Mouse (Mus musculus) neural tube, embryonic 15.5 days (tissue): Measurements from ENCODE around the gene Tex22. TPM values are rescaled to one million over a fixed set of nuclear protein-coding genes. Genes with fewer than 3 reads are reported as not detected.

Source experiments
- ATAC-seq: fragments of 200-750 bp; cut with Nextera tagmentation; 2 replicates; pipeline ENCODE4 v1.8.0; 2017; ENCODE audit warnings: mild to moderate bottlenecking, moderate TSS enrichment, moderate library complexity; ENCODE audit not compliant: low FRiP score
- H3K27ac ChIP-seq: fragments of 300-500 bp; sonication (generic); replicated peaks from 2 replicates; pipeline ENCODE4 v1.5.1; 2015; ENCODE audit warnings: mild to moderate bottlenecking, inconsistent platforms
- H3K27me3 ChIP-seq: fragments of 300-500 bp; sonication (generic); replicated peaks from 2 replicates; pipeline ENCODE4 v1.6.1; 2015; ENCODE audit warnings: inconsistent platforms
- H3K36me3 ChIP-seq: fragments of 300-500 bp; sonication (generic); 2 replicates; pipeline ENCODE4 v1.6.1; 2015; ENCODE audit warnings: inconsistent platforms
- H3K4me1 ChIP-seq: fragments of 300-500 bp; sonication (generic); 2 replicates; pipeline ENCODE4 v1.6.1; 2015; ENCODE audit warnings: inconsistent platforms
- H3K4me2 ChIP-seq: fragments of 300-500 bp; sonication (generic); 2 replicates; pipeline ENCODE4 v1.6.1; 2015; ENCODE audit warnings: inconsistent platforms, mild to moderate bottlenecking, moderate library complexity
- H3K4me3 ChIP-seq: fragments of 300-500 bp; sonication (generic); replicated peaks from 2 replicates; pipeline ENCODE4 v1.5.1; 2015; ENCODE audit warnings: mild to moderate bottlenecking, inconsistent platforms
- H3K9ac ChIP-seq: fragments of 300-500 bp; sonication (generic); replicated peaks from 2 replicates; pipeline ENCODE4 v1.6.1; 2015; ENCODE audit warnings: mild to moderate bottlenecking, inconsistent platforms
- H3K9me3 ChIP-seq: fragments of 300-500 bp; sonication (generic); replicated peaks from 2 replicates; pipeline ENCODE4 v1.6.1; 2016; ENCODE audit warnings: inconsistent platforms
- WGBS: fragments of 180-500 bp; shearing (Covaris S2); methylation state at CpG from one replicate; pipeline ENCODE4 v1.1.7; 2015; ENCODE audit warnings: mixed read lengths; 5-methylcytosine and 5-hydroxymethylcytosine counted together
- microRNA-seq: library from miRNA; unstranded; fragments of <30 nt; microRNA quantifications from one replicate; pipeline ENCODE4, GENCODE M21; 2017
- polyA plus RNA-seq: library from polyadenylated mRNA; unstranded; fragments of >200 nt; fragmentation: Nextera tagmentation; extraction: Ambion mirVana; gene quantifications from 2 replicates; pipeline ENCODE4 v1.2.1, GENCODE M21; 2015

Gene Tex22
- polyA plus RNA-seq, 1 experiment from 2014 or later: not detected

GRCm38 (mm10) chr12:113133861-113134403, 59.6 kb downstream of the Tex22 start:
- Histone ChIP-seq H3K4me3 (no peak overlapping the region), H3K4me2 (no peak overlapping the region), H3K4me1 (peaks cover 10% of the 10 kb centered on the region), H3K27me3 (no peaks in the 10 kb centered on the region), H3K27ac (no peak overlapping the region), H3K36me3 (peaks cover 94% of the 10 kb centered on the region), H3K9ac (no peak overlapping the region), H3K9me3 (no peaks in the 10 kb centered on the region)
- ATAC-seq: no peak
- 84% methylated on average over 5 of the region's 5 CpGs for WGBS

DNA sequence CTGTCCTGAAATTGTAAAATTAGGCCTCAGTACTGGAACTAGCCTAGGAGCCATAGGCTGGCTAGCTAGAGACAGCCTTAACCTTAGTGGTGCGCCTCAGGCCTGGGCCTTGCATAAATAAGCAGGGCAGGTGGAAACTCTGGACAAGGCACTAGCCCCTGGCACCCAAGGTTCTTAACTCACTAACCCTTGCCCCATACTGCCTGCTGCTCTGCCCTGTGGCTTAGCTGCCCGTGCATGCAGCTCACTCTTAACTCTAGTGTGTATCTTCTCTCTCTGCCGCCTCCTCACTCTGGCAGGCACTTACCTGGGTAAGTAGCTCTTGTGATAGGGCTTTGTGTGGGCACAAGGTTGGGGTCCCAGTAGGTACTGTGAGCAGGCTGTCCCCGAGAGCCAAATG, 60.2 kb downstream of the Tex22 start:
- WGBS: 90% methylated on average over 4 of the region's 4 CpGs
- no peak for ATAC-seq
- Histone ChIP-seq H3K9ac (no peak overlapping the region), H3K36me3 (peaks cover 88% of the 10 kb centered on the region), H3K9me3 (no peaks in the 10 kb centered on the region), H3K4me2 (no peak overlapping the region), H3K27me3 (no peaks in the 10 kb centered on the region), H3K4me3 (no peak overlapping the region), H3K27ac (no peak overlapping the region), H3K4me1 (peaks cover 15% of the 10 kb centered on the region)

DNA sequence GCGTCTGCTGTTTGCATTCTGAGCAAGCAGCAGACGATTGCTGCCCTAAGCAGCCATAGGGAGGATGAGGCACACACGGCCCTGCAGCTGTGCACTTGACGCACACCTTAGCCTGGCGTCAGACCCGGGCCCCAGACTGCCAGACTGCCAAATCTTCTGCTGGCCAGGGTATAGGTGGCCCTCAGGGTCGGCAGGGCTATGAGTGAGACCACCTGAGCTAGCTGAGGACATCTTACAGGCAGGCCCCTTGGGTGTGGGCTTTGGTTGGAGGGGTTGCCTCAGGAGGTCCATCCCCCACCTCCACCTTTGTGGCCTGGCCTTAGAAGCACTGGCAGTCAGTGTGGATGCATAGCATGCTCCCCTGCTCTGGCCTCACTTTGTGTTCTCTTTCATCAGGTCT, 61.1 kb downstream of the Tex22 start:
- Histone ChIP-seq H3K9ac (no peak overlapping the region), H3K4me1 (peaks cover 20% of the 10 kb centered on the region), H3K27ac (no peak overlapping the region), H3K27me3 (no peaks in the 10 kb centered on the region), H3K4me3 (no peak overlapping the region), H3K9me3 (no peaks in the 10 kb centered on the region), H3K4me2 (no peak overlapping the region), H3K36me3 (peaks cover 79% of the 10 kb centered on the region)
- WGBS: 95% methylated on average over 7 of the region's 7 CpGs
- ATAC-seq: no peak

DNA sequence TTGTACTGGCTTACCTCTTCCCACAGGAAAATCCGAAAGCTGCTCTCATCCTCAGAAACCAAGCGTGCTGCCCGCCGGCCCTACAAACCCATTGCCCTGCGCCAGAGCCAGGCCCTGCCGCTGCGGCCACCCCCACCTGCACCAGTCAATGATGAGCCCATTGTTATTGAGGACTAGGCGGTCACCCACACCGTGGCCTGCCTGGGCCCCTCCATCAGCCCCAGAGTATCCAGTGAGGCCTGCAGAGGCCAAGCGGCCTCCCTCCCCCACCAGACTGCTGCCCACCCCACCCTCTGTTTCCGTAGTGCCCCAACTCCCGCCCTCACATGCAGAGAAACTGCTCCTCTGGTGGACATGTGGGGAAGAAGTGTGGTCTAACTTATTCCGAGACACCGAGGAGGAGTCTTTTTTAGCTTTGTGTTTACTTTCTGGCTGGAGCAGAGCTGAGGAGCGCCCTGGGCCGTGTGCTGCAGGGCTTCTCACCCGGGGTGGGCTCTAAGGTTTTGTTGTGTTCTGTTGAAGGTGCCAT, 62.3 kb downstream of the Tex22 start:
- WGBS: 75% methylated on average over 17 of the region's 17 CpGs
- no peak overlapping the region for H3K27ac ChIP-seq
- no peak overlapping the region for H3K4me2 ChIP-seq
- H3K9ac ChIP-seq: no peak overlapping the region
- H3K4me3 ChIP-seq: no peak overlapping the region
- no peaks in the 10 kb centered on the region for H3K27me3 ChIP-seq
- ATAC-seq: no peak
- peaks cover 68% of the 10 kb centered on the region for H3K36me3 ChIP-seq
- peaks cover 30% of the 10 kb centered on the region for H3K4me1 ChIP-seq
- H3K9me3 ChIP-seq: no peaks in the 10 kb centered on the region

DNA sequence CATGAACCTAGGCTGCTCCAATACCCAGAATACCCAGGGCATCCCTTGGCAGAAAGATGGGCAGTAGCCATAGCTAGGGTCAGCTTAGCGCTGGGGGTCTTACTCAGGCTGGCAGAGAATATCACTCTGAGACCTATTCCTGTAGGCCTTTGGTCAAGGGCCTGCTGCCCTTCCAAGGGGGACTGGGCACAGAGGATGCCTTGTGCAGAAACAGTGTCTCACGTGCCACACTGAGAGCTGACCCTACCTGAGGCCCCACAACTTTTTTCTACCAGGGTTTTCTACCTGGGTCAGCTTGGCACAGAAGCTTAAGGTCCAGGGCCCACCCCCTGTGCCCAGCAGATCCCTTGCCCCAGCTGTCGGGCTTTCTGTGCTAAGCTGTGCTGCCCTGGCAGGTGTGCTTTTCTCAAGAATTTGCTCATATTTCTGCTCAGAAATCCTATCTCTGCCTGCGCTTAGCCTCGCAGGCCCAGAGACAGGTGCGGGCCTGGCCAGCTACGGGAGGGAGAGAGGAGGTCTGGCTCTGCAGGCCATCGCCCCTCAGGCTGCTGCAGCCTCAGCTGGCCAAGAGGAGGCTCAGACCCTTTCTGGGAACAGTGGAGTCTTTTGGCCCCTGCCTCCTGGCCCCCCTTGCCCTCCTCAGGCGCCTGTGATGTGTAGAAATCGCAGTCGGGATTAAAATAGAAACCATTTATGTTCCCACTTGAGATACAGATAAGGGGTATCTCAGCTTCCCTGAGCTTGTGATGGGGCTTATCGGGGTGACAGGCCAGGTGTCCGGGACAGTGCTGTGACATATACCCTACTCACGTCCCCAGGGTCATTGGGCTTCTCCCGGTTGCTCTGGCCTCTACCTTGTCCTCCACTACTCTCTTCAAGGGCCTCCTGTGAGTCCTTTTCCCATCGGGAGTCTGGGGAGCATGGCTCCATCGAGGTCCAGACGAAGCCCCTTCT, 63.2 kb downstream of the Tex22 start:
- H3K9ac ChIP-seq: no peak overlapping the region

DNA sequence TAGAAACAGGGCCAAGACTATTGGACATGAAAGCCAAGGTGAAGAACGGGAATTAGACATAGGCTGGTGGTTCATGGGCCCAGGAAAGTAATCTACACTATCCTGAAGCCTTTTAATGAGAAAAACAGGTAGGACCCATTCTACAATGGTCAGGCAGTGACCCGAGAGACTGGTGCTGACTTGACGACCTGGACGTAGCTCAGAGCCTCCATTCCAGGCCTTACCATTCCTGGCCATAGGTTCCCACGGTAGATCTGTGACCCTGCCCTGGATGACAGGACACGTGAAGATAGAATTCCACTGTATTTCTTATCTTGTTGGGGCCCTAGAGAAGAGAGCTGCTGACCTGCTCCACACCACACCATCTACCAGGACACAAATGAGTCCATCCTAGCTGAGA, 64.0 kb downstream of the Tex22 start:
- H3K4me1 ChIP-seq: peaks cover 42% of the 10 kb centered on the region
- H3K27me3 ChIP-seq: no peaks in the 10 kb centered on the region
- peaks cover 50% of the 10 kb centered on the region for H3K36me3 ChIP-seq
- H3K9ac ChIP-seq: no peak overlapping the region
- ATAC-seq: no peak
- no peak overlapping the region for H3K4me3 ChIP-seq
- no peak overlapping the region for H3K4me2 ChIP-seq
- 0 out of 2 replicates have a peak overlapping the region, but pooled peaks have one; percentile 89 for H3K27ac ChIP-seq
- H3K9me3 ChIP-seq: no peaks in the 10 kb centered on the region
- 77% methylated on average over 6 of the region's 6 CpGs for WGBS

More for the DNA sequence above, 63.2 kb downstream of the Tex22 start:
- WGBS: 85% methylated on average over 18 of the region's 18 CpGs
- ATAC-seq: no peak
- Histone ChIP-seq H3K27me3 (no peaks in the 10 kb centered on the region), H3K4me3 (no peak overlapping the region), H3K4me1 (peaks cover 36% of the 10 kb centered on the region), H3K36me3 (peaks cover 58% of the 10 kb centered on the region), H3K27ac (no peak overlapping the region), H3K4me2 (no peak overlapping the region), H3K9me3 (no peaks in the 10 kb centered on the region)

Small RNA genes lying within 50 kb of the gene (microRNA-seq; reads per million reads assigned to microRNA genes)
- gene Gm44471: not detected

Other genes starting within 250 kb of the Tex22 start
- 30.3 and 48.6 TPM in 2 replicates for gene Cdca4, start 245.1 kb upstream of the Tex22 start, polyA plus RNA-seq
- 0.08 and 2.8 TPM in 2 replicates for gene Gpr132, start 206.3 kb upstream of the Tex22 start, polyA plus RNA-seq
- gene Jag2, start 144.7 kb upstream of the Tex22 start, polyA plus RNA-seq: 13.6 and 14.8 TPM in 2 replicates
- 62.4 and 66.8 TPM in 2 replicates for gene Nudt14, start 132.4 kb upstream of the Tex22 start, polyA plus RNA-seq
- 46.3 and 50.0 TPM in 2 replicates for gene Btbd6, start 98.0 kb upstream of the Tex22 start, polyA plus RNA-seq
- 44.1 and 49.3 TPM in 2 replicates for gene Brf1, start 73.8 kb upstream of the Tex22 start, polyA plus RNA-seq
- 21.9 and 27.6 TPM in 2 replicates for gene Pacs2, start 60.0 kb upstream of the Tex22 start, polyA plus RNA-seq
- gene Mta1, start 23.8 kb downstream of the Tex22 start, polyA plus RNA-seq: 14.3 and 15.0 TPM in 2 replicates
- gene Crip2, start 65.7 kb downstream of the Tex22 start, polyA plus RNA-seq: 259 and 289 TPM in 2 replicates
- 53.4 and 404 TPM in 2 replicates for gene Crip1, start 71.8 kb downstream of the Tex22 start, polyA plus RNA-seq
- gene Tedc1, start 81.9 kb downstream of the Tex22 start, polyA plus RNA-seq: 19.6 and 36.6 TPM in 2 replicates
- 47.2 and 52.2 TPM in 2 replicates for gene Tmem121, start 111.4 kb downstream of the Tex22 start, polyA plus RNA-seq